Mouse (Mus musculus) myocyte (in vitro differentiated cells): ENCODE measurements at regions not wholly inside any gene's neighbourhood (a gene's known extent, or its start where the extent isn't known, plus 50 kb on each side); places are given as distances from the start of the nearest gene placed in this dataset.

Source experiments
- H3K27me3 ChIP-seq: one replicate; pipeline ENCODE4 v1.6.1; 2011; ENCODE audit not compliant: control insufficient read depth, insufficient read depth, insufficient read length
- H3K36me3 ChIP-seq: one replicate; pipeline ENCODE4 v1.6.1; 2011; ENCODE audit not compliant: control insufficient read depth, insufficient read depth
- H3K4me2 ChIP-seq: one replicate; pipeline ENCODE4 v1.6.1; 2011; ENCODE audit warnings: low read depth, control low read depth
- H3K4me3 ChIP-seq: one replicate; pipeline ENCODE4 v1.5.1; 2011; ENCODE audit warnings: mild to moderate bottlenecking, control low read depth, moderate library complexity
- H3K79me2 ChIP-seq: one replicate; pipeline ENCODE4 v1.6.1; 2011; ENCODE audit not compliant: control insufficient read depth, insufficient read depth
- H3ac ChIP-seq: one replicate; pipeline ENCODE4 v1.6.1; 2011; ENCODE audit not compliant: control insufficient read depth, insufficient read length
- CEBPB ChIP-seq: IDR thresholded peaks from 2 replicates; pipeline ENCODE4 v1.6.1; 2011; ENCODE audit warnings: mild to moderate bottlenecking, moderate library complexity; ENCODE audit not compliant: poor library complexity, insufficient read depth, severe bottlenecking
- E2F4 ChIP-seq: IDR thresholded peaks from one replicate; pipeline ENCODE4 v1.6.1; 2011; ENCODE audit warnings: mild to moderate bottlenecking, control low read depth, moderate library complexity; ENCODE audit not compliant: insufficient read depth
- MAX ChIP-seq: IDR thresholded peaks from one replicate; pipeline ENCODE4 v1.6.1; 2011; ENCODE audit warnings: low read depth, mild to moderate bottlenecking, control low read depth
- MYOD1 ChIP-seq, 3 experiments: IDR thresholded peaks; one replicate each; pipeline ENCODE4 v1.6.1; 2011; ENCODE audit warnings: control low read depth in 2 of 3, low read depth in 2 of 3, mild to moderate bottlenecking in 2 of 3, moderate library complexity in 1 of 3; ENCODE audit not compliant: insufficient read length in 2 of 3, control insufficient read depth in 1 of 3
- MYOG ChIP-seq, 3 experiments: IDR thresholded peaks; one replicate each; pipeline ENCODE4 v1.6.1; 2011; ENCODE audit warnings: control low read depth in 2 of 3, low read depth in 2 of 3, mild to moderate bottlenecking in 2 of 3; ENCODE audit not compliant: insufficient read length in 2 of 3, control insufficient read depth in 1 of 3, insufficient read depth in 1 of 3
- POLR2A ChIP-seq: IDR thresholded peaks from one replicate; pipeline ENCODE4 v1.6.1; 2011; ENCODE audit warnings: low read depth, mild to moderate bottlenecking, control low read depth, moderate library complexity; ENCODE audit not compliant: insufficient read length
- POLR2AphosphoS2 ChIP-seq: IDR thresholded peaks from one replicate; pipeline ENCODE4 v1.6.1; 2011; ENCODE audit warnings: low read depth, control low read depth; ENCODE audit not compliant: insufficient read length
- REST ChIP-seq: IDR thresholded peaks from one replicate; pipeline ENCODE4 v1.6.1; 2011; ENCODE audit warnings: mild to moderate bottlenecking, control low read depth, moderate library complexity; ENCODE audit not compliant: insufficient read depth, insufficient read length
- SRF ChIP-seq: IDR thresholded peaks from one replicate; pipeline ENCODE4 v1.6.1; 2011; ENCODE audit warnings: low read depth; ENCODE audit not compliant: control insufficient read depth, insufficient read length
- TCF12 ChIP-seq: IDR thresholded peaks from one replicate; pipeline ENCODE4 v1.6.1; 2011; ENCODE audit warnings: mild to moderate bottlenecking, control low read depth; ENCODE audit not compliant: poor library complexity, insufficient read depth, severe bottlenecking
- TCF3 ChIP-seq: IDR thresholded peaks from one replicate; pipeline ENCODE4 v1.6.1; 2011; ENCODE audit warnings: low read depth, control low read depth; ENCODE audit not compliant: insufficient read length
- USF1 ChIP-seq: IDR thresholded peaks from one replicate; pipeline ENCODE4 v1.6.1; 2011; ENCODE audit warnings: low read depth, mild to moderate bottlenecking, control low read depth, moderate library complexity

DNA sequence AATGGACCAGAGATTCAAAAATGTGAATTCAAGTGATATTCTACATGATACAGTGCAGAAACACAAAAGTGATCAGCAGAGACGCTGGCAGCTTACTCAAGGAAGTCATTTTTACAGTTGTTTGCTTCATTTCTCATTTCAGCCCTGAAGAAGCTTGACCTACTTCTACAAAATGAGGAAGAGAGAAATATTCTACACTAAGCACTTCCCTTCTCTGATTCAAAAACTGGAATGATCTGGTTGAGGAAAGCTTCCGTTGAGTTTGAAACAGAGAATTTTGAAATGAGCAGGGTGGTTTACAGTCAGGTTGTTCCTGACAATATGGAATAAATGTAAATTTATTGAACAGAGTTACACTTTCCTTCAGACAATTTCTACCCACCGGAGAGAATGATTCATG is 478.1 kb upstream of the Alcam start:
- H3K4me3 ChIP-seq, result no peak overlapping the region
- no peak overlapping the region for H3K4me2 ChIP-seq
- H3K79me2 ChIP-seq, result no peaks in the 10 kb centered on the region
- H3ac ChIP-seq, result no peak overlapping the region
- no peaks in the 10 kb centered on the region for H3K36me3 ChIP-seq
- TF ChIP-seq CEBPB (no peak), POLR2AphosphoS2 (no peak), TCF12 (no peak), REST (no peak), POLR2A (no peak), TCF3 (no peak), MYOD1 (IDR thresholded peaks at IDR 0.05; ENCODE audit: control insufficient read depth in 1 of 3, insufficient read length in 2 of 3, low read depth in 2 of 3) (no peak), SRF (no peak), MYOG (IDR thresholded peaks at IDR 0.05; ENCODE audit: control insufficient read depth in 1 of 3, insufficient read depth in 1 of 3, insufficient read length in 2 of 3, low read depth in 2 of 3) (no peak), E2F4 (no peak), MAX (no peak), USF1 (no peak)
- H3K27me3 ChIP-seq, result no peaks in the 10 kb centered on the region

DNA sequence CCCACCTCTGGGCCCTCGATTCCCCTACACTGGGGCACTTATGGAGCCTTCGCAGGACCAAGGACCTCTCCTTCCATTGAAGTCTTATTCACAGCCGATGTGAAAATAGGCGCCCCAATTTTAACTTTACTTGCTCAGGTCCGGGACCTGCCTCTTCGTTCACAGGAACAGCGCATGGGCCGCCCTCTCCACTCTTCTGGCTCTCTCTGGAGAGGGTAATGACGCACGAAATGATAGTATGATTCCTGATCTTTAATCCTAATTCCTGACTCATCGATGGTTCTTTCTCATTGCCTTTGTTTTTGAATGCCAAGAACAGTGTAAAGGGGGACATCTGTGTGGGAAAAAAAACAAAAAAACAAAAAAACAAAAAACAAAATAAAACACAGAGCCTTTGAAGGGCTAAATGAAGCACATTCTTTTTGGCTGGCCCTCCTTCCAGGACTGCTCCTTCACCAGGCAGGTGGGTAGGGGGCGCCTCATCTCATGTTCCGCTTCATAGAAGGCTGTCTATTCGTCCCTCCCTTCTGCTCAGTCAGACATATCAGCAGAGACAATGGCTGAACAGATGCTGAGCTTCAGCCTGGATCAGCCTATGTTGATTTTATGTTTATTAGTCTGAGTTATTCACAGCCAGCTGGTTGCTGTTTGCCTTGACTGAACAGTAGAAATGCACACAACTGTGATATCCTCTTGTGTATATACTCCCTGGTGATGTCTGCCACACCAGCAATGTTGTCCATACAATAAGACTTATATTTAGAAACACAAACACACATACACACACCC is 438.8 kb upstream of the Alcam start:
- H3K4me3 ChIP-seq, result no peak overlapping the region
- TF ChIP-seq POLR2AphosphoS2 (no peak), MYOD1 (IDR thresholded peaks at IDR 0.05; ENCODE audit: control insufficient read depth in 1 of 3, insufficient read length in 2 of 3, low read depth in 2 of 3) (no peak), CEBPB (no peak), SRF (no peak), USF1 (no peak), E2F4 (no peak), TCF12 (no peak), MYOG (IDR thresholded peaks at IDR 0.05; ENCODE audit: control insufficient read depth in 1 of 3, insufficient read depth in 1 of 3, insufficient read length in 2 of 3, low read depth in 2 of 3) (no peak), MAX (no peak), TCF3 (no peak), REST (no peak), POLR2A (no peak)
- no peaks in the 10 kb centered on the region for H3K79me2 ChIP-seq
- H3K27me3 ChIP-seq, result no peaks in the 10 kb centered on the region
- no peak overlapping the region for H3K4me2 ChIP-seq
- no peak overlapping the region for H3ac ChIP-seq
- H3K36me3 ChIP-seq, result no peaks in the 10 kb centered on the region

- no peaks in the 10 kb centered on the region for H3K36me3 ChIP-seq
- no peaks in the 10 kb centered on the region for H3K27me3 ChIP-seq
- H3K4me3 ChIP-seq, result no peak overlapping the region
- H3ac ChIP-seq, result no peak overlapping the region
- TF ChIP-seq TCF12, result no peak
- TF ChIP-seq E2F4, result no peak
- no peak for TF ChIP-seq MYOD1 (IDR thresholded peaks at IDR 0.05; ENCODE audit: control insufficient read depth in 1 of 3, insufficient read length in 2 of 3, low read depth in 2 of 3)
- no peak for TF ChIP-seq POLR2AphosphoS2
- TF ChIP-seq USF1, result no peak
- no peak for TF ChIP-seq CEBPB
- no peaks in the 10 kb centered on the region for H3K79me2 ChIP-seq
- peak overlapping the region; percentile 12 for H3K4me2 ChIP-seq
These were observed 425.7 kb upstream of the Alcam start for GRCm38 (mm10) chr16:52879463-52880114.

- Histone ChIP-seq H3K27me3 (no peaks in the 10 kb centered on the region), H3K4me3 (no peak overlapping the region), H3ac (no peak overlapping the region), H3K4me2 (no peak overlapping the region), H3K36me3 (no peaks in the 10 kb centered on the region), H3K79me2 (no peaks in the 10 kb centered on the region)
- TF ChIP-seq MAX, result no peak
- no peak for TF ChIP-seq MYOG (IDR thresholded peaks at IDR 0.05; ENCODE audit: control insufficient read depth in 1 of 3, insufficient read depth in 1 of 3, insufficient read length in 2 of 3, low read depth in 2 of 3)
- no peak for TF ChIP-seq POLR2A
- TF ChIP-seq MYOD1 (IDR thresholded peaks at IDR 0.05; ENCODE audit: control insufficient read depth in 1 of 3, insufficient read length in 2 of 3, low read depth in 2 of 3), result no peak
- no peak for TF ChIP-seq POLR2AphosphoS2
- TF ChIP-seq USF1, result no peak
- TF ChIP-seq SRF, result no peak
- TF ChIP-seq TCF3, result no peak
- TF ChIP-seq TCF12, result no peak
- no peak for TF ChIP-seq REST
- TF ChIP-seq CEBPB, result no peak
- TF ChIP-seq E2F4, result no peak
These were observed 414.0 kb upstream of the Alcam start for GRCm38 (mm10) chr16:52867833-52868232.
